Mouse (Mus musculus) megakaryocyte, embryonic 14.5 days (primary cell): ENCODE data around the gene Sv2b.

Source experiments
- FLI1 ChIP-seq: IDR thresholded peaks from 2 replicates; pipeline ENCODE4 v1.6.1; 2012; ENCODE audit warnings: low read length, inconsistent platforms, mixed read lengths
- GATA1 ChIP-seq: IDR thresholded peaks from 3 replicates; pipeline ENCODE4 v1.6.1; 2012; ENCODE audit warnings: mixed read lengths, low read length, inconsistent platforms, borderline replicate concordance

DNA sequence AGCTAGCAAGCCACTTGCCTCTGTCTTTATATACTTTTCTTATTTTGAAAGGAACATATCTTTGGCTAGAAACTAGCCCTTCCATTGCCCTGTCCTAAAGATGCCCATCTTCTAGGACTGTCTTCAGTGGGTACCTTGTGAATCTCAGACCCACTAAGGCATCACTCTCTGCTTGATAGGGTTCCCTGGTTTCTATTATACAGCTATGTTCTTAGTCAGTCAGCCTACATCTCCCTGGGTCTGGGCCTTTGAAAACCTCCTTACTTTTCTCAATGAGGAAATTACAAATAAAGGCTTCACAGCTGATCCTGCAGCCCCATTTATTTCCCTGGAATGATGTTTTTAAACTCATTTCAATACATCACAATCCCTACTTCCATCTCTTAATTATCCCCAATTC, 88.8 kb downstream of the Sv2b start:
- TF ChIP-seq GATA1, result no peak
- TF ChIP-seq FLI1, result no peak
